Mouse (Mus musculus): ENCODE results near the gene Eif2s1. TPM values are rescaled to one million over a fixed set of nuclear protein-coding genes. Genes with fewer than 3 reads are reported as not detected.
"Not testable (repeated sequence)": the region's sequence is repeated elsewhere in the genome, so short reads cannot be mapped to it uniquely, and the experiment has no call there.

Eif2s1 gene
- polyA plus RNA-seq, 1 experiment from 2014 or later: 142 TPM

DNA sequence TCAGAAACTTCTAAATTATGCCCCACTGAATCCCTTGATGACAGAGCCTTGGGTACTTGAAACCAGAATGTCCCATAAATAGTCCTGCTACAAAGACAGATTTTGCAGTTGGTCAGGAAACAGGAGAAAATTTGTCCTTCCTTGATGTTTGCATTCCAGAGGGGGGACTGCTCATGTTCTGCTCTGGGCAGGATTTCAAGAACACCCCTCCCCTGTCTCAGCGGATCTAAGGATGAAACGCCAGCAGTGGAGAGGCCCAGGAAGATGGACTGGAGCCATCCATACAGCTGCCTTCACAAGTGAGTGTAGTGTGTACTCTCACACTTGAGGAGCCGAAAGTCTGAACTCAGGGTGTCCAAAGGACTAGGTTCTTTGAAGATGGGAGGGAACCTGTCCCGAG, 59.8 kb downstream of the Eif2s1 start:
- H3K9me3 ChIP-seq (replicated peaks; ENCODE audit: control insufficient read depth, low read length, poor library complexity, severe bottlenecking): no peaks in the 10 kb centered on the region
- WGBS: 79% methylated on average over 4 of the region's 4 CpGs
- no peaks in the 10 kb centered on the region for H3K36me3 ChIP-seq (ENCODE audit: control insufficient read depth, insufficient read depth, low read length)
- no peak overlapping the region for H3K4me3 ChIP-seq (ENCODE audit: low read depth, low read length)
- no peak overlapping the region for H3K27ac ChIP-seq (ENCODE audit: low read length)
- H3K4me1 ChIP-seq (ENCODE audit: control insufficient read depth, insufficient read depth, low read length): no peaks in the 10 kb centered on the region
- ATAC-seq: no peak
- H3K9ac ChIP-seq (ENCODE audit: low read depth, low read length): no peak overlapping the region
- no peak overlapping the region for H3K4me2 ChIP-seq (ENCODE audit: low read length)
- H3K27me3 ChIP-seq (ENCODE audit: control insufficient read depth, insufficient read depth, low read depth, low read length): no peaks in the 10 kb centered on the region

DNA sequence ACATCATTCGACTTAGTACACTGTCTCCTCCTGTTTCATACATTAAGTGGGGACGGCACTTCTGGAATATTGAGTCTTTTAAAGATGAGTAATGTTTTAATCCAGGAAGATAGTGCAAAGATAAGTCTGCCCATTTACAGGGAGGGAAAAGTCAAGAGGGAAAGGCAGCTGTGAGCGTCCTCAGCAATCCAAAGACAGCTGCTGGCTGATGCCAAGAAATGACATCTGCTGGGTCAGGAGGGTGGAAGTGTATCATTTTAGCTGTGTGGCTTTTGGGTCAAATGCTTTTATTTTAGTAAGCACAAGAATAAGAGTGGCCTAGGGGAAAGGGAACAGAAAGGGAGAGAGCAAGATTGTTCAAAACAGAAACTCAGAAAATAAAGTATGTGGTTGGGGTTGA, 60.4 kb downstream of the Eif2s1 start:
- Histone ChIP-seq H3K27me3 (ENCODE audit: control insufficient read depth, insufficient read depth, low read depth, low read length) (no peaks in the 10 kb centered on the region), H3K9ac (ENCODE audit: low read depth, low read length) (no peak overlapping the region), H3K4me1 (ENCODE audit: control insufficient read depth, insufficient read depth, low read length) (no peaks in the 10 kb centered on the region), H3K4me3 (ENCODE audit: low read depth, low read length) (no peak overlapping the region), H3K27ac (ENCODE audit: low read length) (no peak overlapping the region), H3K9me3 (replicated peaks; ENCODE audit: control insufficient read depth, low read length, poor library complexity, severe bottlenecking) (no peaks in the 10 kb centered on the region), H3K4me2 (ENCODE audit: low read length) (no peak overlapping the region), H3K36me3 (ENCODE audit: control insufficient read depth, insufficient read depth, low read length) (no peaks in the 10 kb centered on the region)
- no peak for ATAC-seq
- WGBS: 85% methylated on average over 3 of the region's 3 CpGs

GRCm38 (mm10) chr12:78922977-78923376, 61.4 kb downstream of the Eif2s1 start:
- ATAC-seq; H3K27me3 ChIP-seq (ENCODE audit: control insufficient read depth, insufficient read depth, low read depth, low read length); H3K36me3 ChIP-seq (ENCODE audit: control insufficient read depth, insufficient read depth, low read length): not testable (repeated sequence)

DNA sequence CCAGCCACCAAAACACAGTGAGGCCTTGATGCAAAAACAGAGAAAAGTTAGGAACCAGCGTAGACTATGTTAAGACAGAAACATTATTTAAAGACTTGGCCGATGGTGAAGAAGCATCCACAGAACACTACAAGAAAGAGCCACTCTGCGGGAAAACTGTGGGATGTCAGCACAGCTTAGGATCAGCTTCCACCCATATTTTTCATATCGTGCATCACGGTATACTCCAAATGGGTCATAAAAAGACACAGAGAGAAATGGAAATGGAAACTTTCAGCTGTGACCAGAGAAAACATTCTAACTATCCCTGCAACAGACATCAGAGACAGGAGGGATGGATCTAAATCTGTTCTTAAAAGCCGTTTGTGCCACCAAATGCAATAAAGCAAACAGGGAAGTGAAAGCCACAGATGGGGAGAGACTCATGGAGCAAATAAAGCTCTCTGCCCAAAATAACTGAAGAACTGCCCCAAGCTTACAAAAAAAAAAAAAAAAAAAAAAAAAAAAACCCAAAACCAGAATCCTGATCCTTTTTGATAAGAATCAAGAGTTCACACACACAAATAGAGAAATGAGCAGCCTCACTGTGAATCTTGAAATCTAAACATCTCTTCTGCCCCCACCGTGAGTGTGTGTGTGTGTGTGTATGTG, 62.0 kb downstream of the Eif2s1 start:
- no peak for ATAC-seq
- Histone ChIP-seq H3K4me2 (ENCODE audit: low read length) (no peak overlapping the region), H3K27ac (ENCODE audit: low read length) (no peak overlapping the region), H3K36me3 (ENCODE audit: control insufficient read depth, insufficient read depth, low read length) (no peaks in the 10 kb centered on the region), H3K9ac (ENCODE audit: low read depth, low read length) (no peak overlapping the region), H3K9me3 (replicated peaks; ENCODE audit: control insufficient read depth, low read length, poor library complexity, severe bottlenecking) (no peaks in the 10 kb centered on the region), H3K4me3 (ENCODE audit: low read depth, low read length) (no peak overlapping the region), H3K4me1 (ENCODE audit: control insufficient read depth, insufficient read depth, low read length) (no peaks in the 10 kb centered on the region), H3K27me3 (ENCODE audit: control insufficient read depth, insufficient read depth, low read depth, low read length) (no peaks in the 10 kb centered on the region)
- WGBS: 92% methylated on average over 7 of the region's 7 CpGs

More at GRCm38 (mm10) chr12:78922977-78923376, 61.4 kb downstream of the Eif2s1 start:
- not testable (repeated sequence) for H3K4me1 ChIP-seq (ENCODE audit: control insufficient read depth, insufficient read depth, low read length); H3K9ac ChIP-seq (ENCODE audit: low read depth, low read length); H3K9me3 ChIP-seq (replicated peaks; ENCODE audit: control insufficient read depth, low read length, poor library complexity, severe bottlenecking); H3K4me3 ChIP-seq (ENCODE audit: low read depth, low read length); H3K4me2 ChIP-seq (ENCODE audit: low read length); H3K27ac ChIP-seq (ENCODE audit: low read length)

DNA sequence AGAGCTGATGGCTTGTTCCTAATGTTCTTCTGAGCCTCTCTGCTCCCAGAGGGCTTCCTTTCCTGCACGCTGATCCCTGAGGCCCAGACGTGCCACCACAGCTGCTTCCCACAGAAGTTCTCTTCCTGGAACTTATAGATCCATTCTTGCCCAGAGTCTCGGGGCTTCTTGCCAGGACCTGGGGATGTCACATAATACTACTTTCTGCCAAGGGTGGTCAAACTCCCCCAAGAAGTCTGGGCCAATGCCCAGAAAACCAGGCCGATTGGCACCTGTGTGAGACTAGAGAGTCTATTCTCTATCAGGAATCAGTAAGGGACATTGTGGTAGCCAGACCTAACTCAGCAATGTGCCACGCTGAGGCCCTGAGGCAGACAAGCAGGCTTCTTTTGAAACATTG, 65.7 kb downstream of the Eif2s1 start:
- Histone ChIP-seq H3K4me3 (ENCODE audit: low read depth, low read length) (no peak overlapping the region), H3K27ac (ENCODE audit: low read length) (no peak overlapping the region), H3K36me3 (ENCODE audit: control insufficient read depth, insufficient read depth, low read length) (no peaks in the 10 kb centered on the region), H3K9ac (ENCODE audit: low read depth, low read length) (no peak overlapping the region), H3K27me3 (ENCODE audit: control insufficient read depth, insufficient read depth, low read depth, low read length) (no peaks in the 10 kb centered on the region), H3K9me3 (replicated peaks; ENCODE audit: control insufficient read depth, low read length, poor library complexity, severe bottlenecking) (no peaks in the 10 kb centered on the region), H3K4me1 (ENCODE audit: control insufficient read depth, insufficient read depth, low read length) (no peaks in the 10 kb centered on the region), H3K4me2 (ENCODE audit: low read length) (no peak overlapping the region)
- ATAC-seq: no peak
- 77% methylated on average over 5 of the region's 5 CpGs for WGBS

- no peaks in the 10 kb centered on the region for H3K4me1 ChIP-seq (ENCODE audit: control insufficient read depth, insufficient read depth, low read length)
- WGBS: 86% methylated on average over 1 of the region's 1 CpGs
- ATAC-seq: no peak
Measured at GRCm38 (mm10) chr12:78929900-78930299, 68.3 kb downstream of the Eif2s1 start.

DNA sequence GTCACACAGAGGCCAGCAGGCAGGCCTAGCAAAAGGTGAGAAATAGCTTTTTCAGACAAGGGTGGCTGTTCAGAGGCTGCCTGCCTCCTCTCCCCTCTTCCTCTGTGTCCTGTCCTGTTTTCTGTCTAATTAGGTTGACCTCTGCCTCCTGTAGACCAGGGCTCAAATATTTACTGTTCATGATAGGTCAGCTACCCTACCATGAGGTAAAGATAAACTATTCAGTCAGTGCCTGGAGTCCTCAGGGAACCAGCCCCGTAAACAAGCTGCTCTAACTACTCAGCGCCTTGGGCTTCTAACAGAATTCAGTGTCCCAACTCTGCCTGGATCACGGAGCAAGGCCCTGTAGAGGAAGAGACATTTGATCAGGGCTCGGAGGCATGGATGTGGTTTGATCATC, 74.9 kb downstream of the Eif2s1 start:
- 62% methylated on average over 4 of the region's 4 CpGs for WGBS
- Histone ChIP-seq H3K4me2 (ENCODE audit: low read length) (no peak overlapping the region), H3K4me3 (ENCODE audit: low read depth, low read length) (no peak overlapping the region), H3K27me3 (ENCODE audit: control insufficient read depth, insufficient read depth, low read depth, low read length) (no peaks in the 10 kb centered on the region), H3K4me1 (ENCODE audit: control insufficient read depth, insufficient read depth, low read length) (no peaks in the 10 kb centered on the region), H3K9me3 (replicated peaks; ENCODE audit: control insufficient read depth, low read length, poor library complexity, severe bottlenecking) (no peaks in the 10 kb centered on the region), H3K27ac (ENCODE audit: low read length) (no peak overlapping the region), H3K36me3 (ENCODE audit: control insufficient read depth, insufficient read depth, low read length) (no peaks in the 10 kb centered on the region), H3K9ac (ENCODE audit: low read depth, low read length) (no peak overlapping the region)
- ATAC-seq: no peak

More at GRCm38 (mm10) chr12:78929900-78930299, 68.3 kb downstream of the Eif2s1 start:
- no peak overlapping the region for H3K9ac ChIP-seq (ENCODE audit: low read depth, low read length)
- H3K27ac ChIP-seq (ENCODE audit: low read length): no peak overlapping the region
- H3K4me3 ChIP-seq (ENCODE audit: low read depth, low read length): no peak overlapping the region
- H3K4me2 ChIP-seq (ENCODE audit: low read length): no peak overlapping the region
- no peaks in the 10 kb centered on the region for H3K27me3 ChIP-seq (ENCODE audit: control insufficient read depth, insufficient read depth, low read depth, low read length)
- H3K9me3 ChIP-seq (replicated peaks; ENCODE audit: control insufficient read depth, low read length, poor library complexity, severe bottlenecking): no peaks in the 10 kb centered on the region
- H3K36me3 ChIP-seq (ENCODE audit: control insufficient read depth, insufficient read depth, low read length): no peaks in the 10 kb centered on the region

Other genes with a start within 250 kb of the Eif2s1 start
- gene Fam71d, start 170.3 kb upstream of the Eif2s1 start, polyA plus RNA-seq (2015; fragmentation: Nextera tagmentation; extraction: Ambion mirVana): 0.21 and 0.26 TPM in 2 replicates
- 15.7 and 16.3 TPM in 2 replicates for gene Mpp5, start 112.9 kb upstream of the Eif2s1 start, polyA plus RNA-seq (2015; fragmentation: Nextera tagmentation; extraction: Ambion mirVana)
- 134 and 147 TPM in 2 replicates for gene Atp6v1d, start 181 bp upstream of the Eif2s1 start, polyA plus RNA-seq (2015; fragmentation: Nextera tagmentation; extraction: Ambion mirVana)
- 2.5 and 3.8 TPM in 2 replicates for gene Plek2, start 45.1 kb downstream of the Eif2s1 start, polyA plus RNA-seq (2015; fragmentation: Nextera tagmentation; extraction: Ambion mirVana)
- gene Tmem229b, start 145.8 kb downstream of the Eif2s1 start, polyA plus RNA-seq (2015; fragmentation: Nextera tagmentation; extraction: Ambion mirVana): 74.7 and 79.8 TPM in 2 replicates
- gene Plekhh1, start 167.3 kb downstream of the Eif2s1 start, polyA plus RNA-seq (2015; fragmentation: Nextera tagmentation; extraction: Ambion mirVana): 2.0 and 2.5 TPM in 2 replicates
- 19.6 and 21.6 TPM in 2 replicates for gene Pigh, start 227.8 kb downstream of the Eif2s1 start, polyA plus RNA-seq (2015; fragmentation: Nextera tagmentation; extraction: Ambion mirVana)